Mouse (Mus musculus): ENCODE measurements around the gene Ankrd9. TPM values are rescaled to one million over a fixed set of nuclear protein-coding genes. Genes with fewer than 3 reads are reported as not detected.

The Ankrd9 gene
- polyA plus RNA-seq, 1 experiment from 2014 or later: 11.2 TPM

DNA sequence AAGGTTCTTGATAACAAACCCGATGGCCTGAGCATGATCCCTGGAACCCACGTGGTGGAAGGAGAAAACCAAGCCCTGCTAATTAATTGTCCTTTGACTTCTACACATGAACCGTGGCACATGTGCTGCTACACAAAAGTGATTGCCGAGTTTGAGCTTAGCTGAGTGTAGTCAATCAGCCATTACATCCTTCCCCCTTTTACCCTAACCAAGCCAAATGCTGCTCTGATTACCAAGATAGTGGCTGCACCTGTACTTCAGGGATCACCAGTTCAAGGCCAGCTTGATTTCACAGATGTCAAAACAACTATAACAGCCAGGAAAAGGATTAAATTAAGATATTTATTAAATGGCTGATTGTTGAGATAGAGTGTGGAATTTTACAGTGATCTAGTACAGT is 28.7 kb downstream of the Ankrd9 start:
- no peak for ATAC-seq (ENCODE audit: low FRiP score)
- WGBS: 83% methylated on average over 4 of the region's 4 CpGs
- Histone ChIP-seq H3K4me1 (no peaks in the 10 kb centered on the region), H3K27me3 (no peaks in the 10 kb centered on the region), H3K27ac (no peak overlapping the region), H3K4me2 (replicated peaks) (no peak overlapping the region), H3K9ac (no peak overlapping the region), H3K9me3 (replicated peaks) (no peaks in the 10 kb centered on the region), H3K36me3 (peaks cover 36% of the 10 kb centered on the region), H3K4me3 (no peak overlapping the region)

DNA sequence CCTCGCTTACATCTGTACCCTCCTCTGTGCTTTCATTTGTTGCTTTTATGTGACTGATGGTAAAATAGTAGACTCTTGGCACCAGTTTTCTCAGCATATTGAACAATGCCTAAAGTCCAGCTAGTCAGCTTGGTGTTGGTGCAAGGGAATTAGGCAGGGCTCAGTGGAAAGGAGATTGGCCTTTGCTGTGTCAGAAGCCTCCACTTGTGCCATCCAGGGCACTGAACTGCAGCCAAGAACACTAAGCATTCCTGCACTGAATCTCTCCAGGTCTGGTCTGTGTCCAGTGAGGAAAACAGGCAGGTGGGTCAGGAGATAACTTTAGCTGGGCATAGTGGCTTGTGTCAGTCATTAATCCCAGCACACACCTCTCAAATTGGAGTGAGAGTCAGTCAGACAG is 29.4 kb downstream of the Ankrd9 start:
- Histone ChIP-seq H3K9ac (no peak overlapping the region), H3K27ac (no peak overlapping the region), H3K4me1 (no peaks in the 10 kb centered on the region), H3K4me2 (replicated peaks) (no peak overlapping the region), H3K9me3 (replicated peaks) (no peaks in the 10 kb centered on the region), H3K4me3 (no peak overlapping the region), H3K27me3 (no peaks in the 10 kb centered on the region), H3K36me3 (peaks cover 38% of the 10 kb centered on the region)
- WGBS: 88% methylated on average over 1 of the region's 1 CpGs
- ATAC-seq (ENCODE audit: low FRiP score): no peak

DNA sequence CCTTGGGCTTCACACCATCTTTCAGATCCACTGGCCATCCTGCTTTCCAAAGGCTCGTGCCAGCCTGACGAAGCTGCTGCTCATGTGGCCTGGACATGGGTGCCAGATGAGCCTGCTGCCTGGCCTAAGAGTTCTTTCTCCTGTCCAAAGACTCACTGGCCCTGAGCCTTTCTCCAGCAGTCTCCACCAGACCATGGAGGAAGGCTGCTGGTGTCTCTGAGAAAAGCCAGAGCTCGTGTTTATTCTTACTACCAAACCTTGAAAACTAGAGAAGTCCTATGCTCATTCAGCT is 30.0 kb downstream of the Ankrd9 start:
- H3K27ac ChIP-seq: no peak overlapping the region
- H3K4me1 ChIP-seq: no peaks in the 10 kb centered on the region
- peaks cover 39% of the 10 kb centered on the region for H3K36me3 ChIP-seq
- 89% methylated on average over 3 of the region's 3 CpGs for WGBS
- no peaks in the 10 kb centered on the region for H3K27me3 ChIP-seq
- no peak overlapping the region for H3K9ac ChIP-seq
- no peak for ATAC-seq (ENCODE audit: low FRiP score)
- no peak overlapping the region for H3K4me2 ChIP-seq (replicated peaks)
- no peaks in the 10 kb centered on the region for H3K9me3 ChIP-seq (replicated peaks)
- H3K4me3 ChIP-seq: no peak overlapping the region

DNA sequence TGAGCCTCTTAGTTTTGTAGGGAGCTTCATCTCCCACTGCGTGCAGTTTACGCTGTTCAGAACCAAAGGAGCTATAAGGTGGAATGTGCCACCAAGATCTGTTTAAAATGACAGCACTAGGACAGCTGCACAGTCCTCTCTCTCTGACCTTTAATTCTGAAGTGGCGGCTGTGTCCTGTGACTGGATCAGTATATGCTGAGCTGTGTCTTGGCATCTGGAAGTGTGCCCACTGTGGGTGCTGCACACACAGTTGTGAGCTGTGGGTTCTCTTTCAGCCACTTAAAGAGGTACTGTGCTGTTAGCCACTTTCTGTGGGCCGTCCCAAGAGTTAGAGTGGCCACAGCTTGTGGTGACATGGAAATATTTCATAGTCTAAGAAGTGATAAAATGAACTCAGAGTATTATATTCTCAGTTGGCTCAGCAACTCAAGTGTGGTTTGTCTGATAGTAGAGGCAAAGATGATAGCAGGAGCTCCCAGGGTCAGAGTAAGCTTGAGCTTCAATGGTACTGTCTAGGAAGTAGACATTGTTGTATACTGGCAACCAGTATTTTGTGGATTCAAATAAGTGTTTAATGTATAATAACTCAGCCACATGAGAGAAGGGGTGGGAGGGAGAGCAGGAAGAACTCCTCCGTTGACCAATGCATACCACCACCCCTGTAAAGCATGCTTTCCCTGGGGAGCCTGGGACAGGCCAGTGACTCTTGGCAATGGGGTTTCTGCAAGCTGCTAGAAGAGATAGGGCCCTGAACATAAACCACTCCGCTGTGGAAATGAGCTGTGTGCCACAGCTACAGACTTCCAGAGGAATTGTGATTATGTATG is 30.5 kb downstream of the Ankrd9 start:
- Histone ChIP-seq H3K4me1 (no peaks in the 10 kb centered on the region), H3K9me3 (replicated peaks) (no peaks in the 10 kb centered on the region), H3K4me3 (no peak overlapping the region), H3K27me3 (no peaks in the 10 kb centered on the region), H3K36me3 (peaks cover 39% of the 10 kb centered on the region), H3K9ac (no peak overlapping the region), H3K4me2 (replicated peaks) (no peak overlapping the region), H3K27ac (no peak overlapping the region)
- WGBS: 91% methylated on average over 6 of the region's 6 CpGs
- ATAC-seq (ENCODE audit: low FRiP score): no peak

DNA sequence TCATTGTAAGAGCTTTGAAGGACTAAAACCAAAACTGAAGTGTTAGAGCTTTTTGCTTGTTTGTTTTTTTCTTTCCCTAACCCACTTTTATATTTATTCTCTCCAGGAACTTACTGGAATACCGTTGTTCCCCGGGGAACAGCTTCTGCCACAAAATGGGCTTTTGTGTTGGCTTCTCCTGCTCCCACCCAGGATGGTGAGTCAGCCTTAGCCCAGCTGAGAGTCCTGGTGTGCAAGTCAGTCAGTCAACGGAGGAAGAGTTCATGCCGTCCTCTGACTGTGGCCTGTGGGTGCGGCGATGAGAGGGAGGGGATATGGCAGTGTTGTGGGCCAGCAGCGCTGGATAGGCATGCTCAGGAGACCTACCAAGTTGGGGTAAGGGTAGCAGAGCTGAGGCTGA is 32.6 kb downstream of the Ankrd9 start:
- H3K9me3 ChIP-seq (replicated peaks): no peaks in the 10 kb centered on the region
- peaks cover 41% of the 10 kb centered on the region for H3K36me3 ChIP-seq
- H3K27ac ChIP-seq: no peak overlapping the region
- 92% methylated on average over 7 of the region's 7 CpGs for WGBS
- H3K27me3 ChIP-seq: no peaks in the 10 kb centered on the region
- no peak overlapping the region for H3K9ac ChIP-seq
- H3K4me2 ChIP-seq (replicated peaks): no peak overlapping the region
- no peak for ATAC-seq (ENCODE audit: low FRiP score)
- no peaks in the 10 kb centered on the region for H3K4me1 ChIP-seq
- H3K4me3 ChIP-seq: no peak overlapping the region

DNA sequence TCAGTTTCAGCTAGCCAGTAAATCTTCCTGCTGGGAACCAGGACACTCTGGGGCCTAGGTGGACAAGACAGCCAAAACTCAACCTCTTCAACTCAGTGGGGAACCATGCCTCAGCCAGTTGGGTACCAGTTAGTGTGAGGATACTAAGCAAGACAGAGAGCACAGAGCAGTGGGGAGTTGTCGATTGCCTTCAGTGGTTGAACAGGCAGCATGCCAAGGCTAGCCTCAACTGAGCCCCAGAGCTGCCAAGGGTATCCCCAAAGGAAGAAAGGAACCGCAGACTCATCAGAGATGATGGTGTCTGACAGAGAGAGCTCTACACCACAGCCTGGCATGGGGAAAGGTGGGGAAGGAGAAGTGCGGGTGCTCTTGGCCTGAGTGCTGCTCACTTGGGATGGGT is 38.0 kb downstream of the Ankrd9 start:
- no peak overlapping the region for H3K4me3 ChIP-seq
- H3K27me3 ChIP-seq: no peaks in the 10 kb centered on the region
- H3K9ac ChIP-seq: 0 out of 2 replicates have a peak overlapping the region, but pooled peaks have one; percentile 8
- H3K4me1 ChIP-seq: no peaks in the 10 kb centered on the region
- 91% methylated on average over 3 of the region's 3 CpGs for WGBS
- peaks cover 48% of the 10 kb centered on the region for H3K36me3 ChIP-seq
- no peaks in the 10 kb centered on the region for H3K9me3 ChIP-seq (replicated peaks)
- no peak overlapping the region for H3K27ac ChIP-seq
- ATAC-seq (ENCODE audit: low FRiP score): no peak
- H3K4me2 ChIP-seq (replicated peaks): no peak overlapping the region

DNA sequence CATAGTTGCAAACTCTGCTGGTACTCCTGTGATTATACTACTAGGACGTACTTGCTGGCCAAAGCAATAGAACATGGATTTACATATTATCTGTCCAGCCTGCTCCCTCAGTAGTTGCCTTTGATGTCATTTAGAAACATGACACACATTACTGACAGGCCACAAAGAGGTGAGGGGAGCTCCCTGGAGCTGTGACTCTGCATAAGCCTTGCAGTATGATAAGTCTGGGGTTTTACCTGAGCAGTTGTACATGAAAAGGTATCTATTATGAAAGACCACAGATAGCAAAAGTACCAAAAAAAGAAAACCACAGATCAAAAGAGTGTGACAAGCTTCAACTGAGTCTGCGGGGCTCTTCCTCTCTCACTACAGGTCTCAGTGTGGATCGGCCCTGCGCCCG is 39.5 kb downstream of the Ankrd9 start:
- Histone ChIP-seq H3K36me3 (peaks cover 35% of the 10 kb centered on the region), H3K4me2 (replicated peaks) (no peak overlapping the region), H3K9me3 (replicated peaks) (no peaks in the 10 kb centered on the region), H3K27ac (no peak overlapping the region), H3K4me1 (no peaks in the 10 kb centered on the region), H3K4me3 (no peak overlapping the region), H3K27me3 (no peaks in the 10 kb centered on the region), H3K9ac (no peak overlapping the region)
- 93% methylated on average over 5 of the region's 5 CpGs for WGBS
- ATAC-seq (ENCODE audit: low FRiP score): no peak

DNA sequence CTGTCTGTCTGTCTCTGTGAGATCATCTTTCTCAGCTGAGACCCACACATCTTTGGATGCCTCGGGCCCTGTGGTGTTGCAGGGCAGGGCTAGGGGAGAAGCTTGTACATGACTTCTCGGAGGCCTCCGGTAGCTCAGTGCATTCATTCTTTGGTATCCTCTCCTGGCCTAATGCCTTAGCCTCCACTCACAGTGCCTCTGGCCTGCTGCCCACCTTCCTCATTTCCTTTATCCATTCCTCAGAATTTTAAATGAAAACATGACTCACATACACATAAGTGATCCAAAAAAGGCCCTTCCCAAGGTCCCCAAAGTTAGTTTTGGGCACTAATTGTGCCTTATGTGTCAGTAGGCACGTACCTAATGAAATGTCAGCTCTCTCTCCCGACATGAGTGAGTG is 41.3 kb downstream of the Ankrd9 start:
- Histone ChIP-seq H3K4me3 (no peak overlapping the region), H3K36me3 (peaks cover 52% of the 10 kb centered on the region), H3K4me1 (no peaks in the 10 kb centered on the region), H3K4me2 (replicated peaks) (no peak overlapping the region), H3K27ac (no peak overlapping the region), H3K9me3 (replicated peaks) (no peaks in the 10 kb centered on the region), H3K9ac (no peak overlapping the region), H3K27me3 (no peaks in the 10 kb centered on the region)
- 92% methylated on average over 5 of the region's 5 CpGs for WGBS
- no peak for ATAC-seq (ENCODE audit: low FRiP score)

DNA sequence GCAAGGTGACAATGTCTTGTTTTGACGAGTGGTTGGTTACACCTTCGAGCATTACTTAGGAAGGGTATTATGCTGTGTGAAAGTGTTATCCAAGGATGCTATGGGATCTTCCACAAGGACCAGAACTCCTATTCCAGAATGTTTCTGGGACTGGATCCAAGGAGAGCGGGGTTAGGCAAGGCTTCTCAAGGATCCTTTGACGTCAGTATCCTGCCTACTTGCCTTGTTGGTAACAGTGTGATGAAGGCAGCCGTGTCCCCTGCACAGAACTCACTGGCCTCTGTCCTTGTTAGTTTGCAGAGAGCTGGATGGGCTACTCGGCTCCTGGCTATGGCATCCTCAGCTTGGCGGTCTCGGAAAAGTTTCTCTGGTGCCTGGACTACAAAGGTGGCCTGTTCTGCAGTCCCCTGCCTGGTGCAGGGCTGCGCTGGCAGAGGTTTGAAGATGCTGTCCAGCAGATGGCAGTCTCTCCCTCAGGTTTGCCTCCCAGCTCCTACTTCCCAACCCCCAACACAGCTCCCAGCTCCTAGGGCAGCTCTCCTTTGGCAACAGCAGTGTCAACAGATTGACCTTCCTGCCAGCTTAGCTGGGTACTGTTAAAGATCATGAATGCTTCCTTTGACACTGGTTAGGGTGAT is 42.7 kb downstream of the Ankrd9 start:
- ATAC-seq (ENCODE audit: low FRiP score): peak; percentile 71
- H3K36me3 ChIP-seq: peaks cover 55% of the 10 kb centered on the region
- H3K27me3 ChIP-seq: no peaks in the 10 kb centered on the region
- no peaks in the 10 kb centered on the region for H3K9me3 ChIP-seq (replicated peaks)
- H3K9ac ChIP-seq: no peak overlapping the region
- no peak overlapping the region for H3K4me3 ChIP-seq
- no peaks in the 10 kb centered on the region for H3K4me1 ChIP-seq
- 63% methylated on average over 9 of the region's 9 CpGs for WGBS
- no peak overlapping the region for H3K27ac ChIP-seq
- no peak overlapping the region for H3K4me2 ChIP-seq (replicated peaks)

DNA sequence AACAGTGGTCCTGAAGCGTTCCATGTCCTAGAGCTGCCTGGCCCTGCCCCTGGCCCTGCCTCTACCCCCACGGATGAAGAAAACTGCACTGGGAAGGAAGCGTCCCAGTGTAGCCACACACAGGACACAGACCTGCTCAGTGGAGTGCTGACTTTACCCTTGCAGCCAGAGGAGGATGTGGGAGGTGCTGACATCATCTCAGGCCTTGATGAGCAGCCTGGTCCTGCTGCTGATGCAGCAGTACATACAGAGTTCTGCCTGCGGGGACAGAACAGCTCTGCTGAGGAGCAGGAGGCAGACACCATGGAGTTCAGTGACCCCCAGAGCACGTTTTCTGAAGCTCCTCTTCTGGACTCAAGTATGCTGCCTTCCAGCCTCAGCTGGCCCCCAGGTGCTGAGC is 46.0 kb downstream of the Ankrd9 start:
- no peak overlapping the region for H3K9ac ChIP-seq
- WGBS: 84% methylated on average over 5 of the region's 5 CpGs
- H3K27me3 ChIP-seq: no peaks in the 10 kb centered on the region
- no peak for ATAC-seq (ENCODE audit: low FRiP score)
- peaks cover 34% of the 10 kb centered on the region for H3K36me3 ChIP-seq
- no peak overlapping the region for H3K4me2 ChIP-seq (replicated peaks)
- H3K4me1 ChIP-seq: no peaks in the 10 kb centered on the region
- H3K27ac ChIP-seq: no peak overlapping the region
- no peaks in the 10 kb centered on the region for H3K9me3 ChIP-seq (replicated peaks)
- H3K4me3 ChIP-seq: no peak overlapping the region

Other genes with a start within 250 kb of the Ankrd9 start
- gene Wdr20, start 241.1 kb downstream of the Ankrd9 start, polyA plus RNA-seq (2016; fragmentation: Nextera tagmentation; extraction: Ambion mirVana): 31.3 and 32.9 TPM in 2 replicates
- gene Mok, start 138.1 kb downstream of the Ankrd9 start, polyA plus RNA-seq (2016; fragmentation: Nextera tagmentation; extraction: Ambion mirVana): 12.6 and 13.5 TPM in 2 replicates
- gene Zfp839, start 128.8 kb downstream of the Ankrd9 start, polyA plus RNA-seq (2016; fragmentation: Nextera tagmentation; extraction: Ambion mirVana): 6.3 and 6.9 TPM in 2 replicates
- gene Cinp, start 89.9 kb downstream of the Ankrd9 start, polyA plus RNA-seq (2016; fragmentation: Nextera tagmentation; extraction: Ambion mirVana): 60.9 and 61.5 TPM in 2 replicates
- gene Tecpr2, start 89.8 kb downstream of the Ankrd9 start, polyA plus RNA-seq (2016; fragmentation: Nextera tagmentation; extraction: Ambion mirVana): 8.4 and 8.8 TPM in 2 replicates
- 8.8 and 10.0 TPM in 2 replicates for gene Rcor1, start 60.3 kb upstream of the Ankrd9 start, polyA plus RNA-seq (2016; fragmentation: Nextera tagmentation; extraction: Ambion mirVana)
- gene Traf3, start 187.3 kb upstream of the Ankrd9 start, polyA plus RNA-seq (2016; fragmentation: Nextera tagmentation; extraction: Ambion mirVana): 23.4 and 23.9 TPM in 2 replicates
- gene 4930595D18Rik, start 205.5 kb upstream of the Ankrd9 start, polyA plus RNA-seq (2016; fragmentation: Nextera tagmentation; extraction: Ambion mirVana): not detected in 2 replicates